Mouse (Mus musculus): Measurements from ENCODE around the gene Mrps34.
A peak's percentile ranks its signal among the peaks of the same experiment; 100 is the strongest.
"Not testable (repeated sequence)": the region's sequence is repeated elsewhere in the genome, so short reads cannot be mapped to it uniquely, and the experiment has no call there.

The Mrps34 gene

DNA sequence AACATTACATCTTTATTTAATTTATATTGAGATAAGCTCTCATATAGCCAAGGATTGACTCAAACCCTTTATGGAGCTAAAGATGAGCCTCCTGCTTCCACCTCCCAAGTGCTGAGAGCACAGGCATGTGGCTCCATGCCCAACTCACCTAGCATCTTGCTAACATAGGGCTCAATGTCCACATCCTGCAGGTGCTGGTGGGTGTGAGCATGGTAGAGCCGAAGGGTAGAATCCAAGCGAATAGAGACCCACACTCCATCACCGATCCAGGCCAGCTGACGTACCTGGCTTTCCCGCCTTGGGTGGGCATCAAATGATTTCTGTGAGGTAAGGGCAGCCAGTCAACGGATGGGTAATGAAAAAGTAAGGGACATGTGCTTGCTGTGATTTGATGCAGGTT is 5.1 kb downstream of the Mrps34 start:
- DNase-seq, result no peak

DNA sequence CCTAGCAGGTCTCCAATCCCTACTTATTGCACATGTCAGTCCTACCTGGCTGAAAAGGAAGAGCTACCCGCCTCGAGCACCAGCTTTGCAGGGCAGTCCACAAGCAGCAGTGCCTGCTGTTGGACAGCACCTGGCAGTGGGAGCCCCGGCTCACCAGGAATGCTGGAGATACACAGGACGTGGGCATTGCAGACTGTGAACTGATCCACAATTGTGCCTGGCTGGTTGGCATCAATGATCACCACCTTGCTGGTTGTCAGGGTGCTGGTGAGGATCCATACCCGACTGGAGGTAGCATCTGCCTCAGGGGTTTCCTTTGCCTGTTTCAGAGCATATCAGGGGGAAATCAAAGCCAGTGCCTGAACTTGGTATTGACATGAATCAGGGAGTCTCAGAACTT is 7.2 kb downstream of the Mrps34 start:
- no peak for DNase-seq

DNA sequence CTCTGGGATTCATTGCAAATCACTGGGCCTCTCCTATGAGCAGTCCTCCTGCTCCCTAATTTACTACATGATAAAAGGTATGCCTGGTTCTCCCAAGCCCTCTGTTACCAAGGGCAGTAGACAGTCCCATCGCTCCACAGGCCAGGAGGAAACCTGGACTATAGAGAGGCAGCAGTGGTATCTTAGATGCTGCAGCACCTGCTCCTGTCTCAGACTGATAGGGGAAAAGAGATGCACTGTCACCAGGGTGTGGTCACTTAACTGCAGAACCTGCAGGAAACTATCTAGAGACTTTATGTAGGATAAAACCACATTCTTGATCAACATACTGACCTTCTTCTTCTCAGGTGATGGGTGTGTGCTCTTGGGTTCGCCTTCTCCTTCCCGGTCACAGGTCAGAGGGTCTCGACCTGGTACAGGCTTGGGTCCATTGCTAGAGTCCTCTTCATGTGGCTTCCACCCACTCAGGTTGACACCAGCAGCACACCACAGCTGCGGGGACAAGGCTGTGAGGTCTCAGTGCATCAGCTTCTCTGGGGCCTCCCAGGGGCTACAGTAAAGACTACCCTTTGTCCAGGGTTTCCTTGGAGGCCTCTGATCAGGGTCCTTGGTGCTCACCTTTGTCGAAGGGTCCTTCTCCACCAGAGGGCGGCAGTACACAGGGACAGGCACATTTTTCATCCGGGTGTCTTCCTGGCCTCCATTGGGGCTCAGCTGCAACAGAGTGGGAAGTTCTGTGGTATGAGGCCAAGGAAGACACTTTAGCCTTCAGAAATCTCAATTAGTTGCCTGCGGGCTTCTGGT is 8.0 kb downstream of the Mrps34 start:
- DNase-seq, result peak in 1 of 2 experiments; percentile 45

DNA sequence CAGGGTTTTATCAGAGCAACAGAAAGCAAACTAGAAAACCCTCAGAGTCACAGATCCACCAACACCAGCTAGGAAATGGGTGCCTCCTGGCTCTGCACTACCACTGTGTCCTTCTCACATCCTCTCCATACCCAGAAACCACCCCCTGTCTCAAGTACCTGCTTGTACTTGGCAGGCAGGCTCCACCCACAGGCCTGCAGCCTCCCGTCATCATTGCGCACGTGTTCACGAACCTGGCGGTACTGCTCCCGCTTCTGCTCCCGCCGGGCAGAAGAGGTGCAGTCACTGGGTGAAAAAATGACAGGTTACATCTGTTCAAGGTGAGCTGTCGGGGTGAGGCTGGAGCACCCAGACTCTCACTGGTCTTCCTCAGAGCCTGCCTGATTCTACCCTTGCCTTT is 8.9 kb downstream of the Mrps34 start:
- DNase-seq, result no peak

DNA sequence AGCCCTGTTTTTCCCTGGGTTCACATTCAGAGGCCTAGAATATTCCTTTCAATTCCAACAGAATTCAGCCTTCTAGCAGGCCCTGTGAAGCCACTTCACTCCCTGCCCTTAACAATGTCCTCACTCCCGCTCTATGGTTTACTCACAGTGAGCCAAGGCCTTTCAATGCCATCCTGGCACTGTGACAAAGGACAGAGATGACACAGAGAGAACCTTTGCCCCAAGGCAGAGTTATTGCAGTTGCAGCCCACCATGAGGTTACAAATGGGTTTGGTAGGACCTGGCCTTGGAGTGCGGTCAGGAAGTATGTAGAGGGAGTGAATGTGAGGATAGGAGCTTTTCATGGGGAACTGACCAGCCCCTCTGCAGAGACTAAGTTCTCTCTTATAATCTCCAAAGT is 12.7 kb downstream of the Mrps34 start:
- DNase-seq, result no peak

DNA sequence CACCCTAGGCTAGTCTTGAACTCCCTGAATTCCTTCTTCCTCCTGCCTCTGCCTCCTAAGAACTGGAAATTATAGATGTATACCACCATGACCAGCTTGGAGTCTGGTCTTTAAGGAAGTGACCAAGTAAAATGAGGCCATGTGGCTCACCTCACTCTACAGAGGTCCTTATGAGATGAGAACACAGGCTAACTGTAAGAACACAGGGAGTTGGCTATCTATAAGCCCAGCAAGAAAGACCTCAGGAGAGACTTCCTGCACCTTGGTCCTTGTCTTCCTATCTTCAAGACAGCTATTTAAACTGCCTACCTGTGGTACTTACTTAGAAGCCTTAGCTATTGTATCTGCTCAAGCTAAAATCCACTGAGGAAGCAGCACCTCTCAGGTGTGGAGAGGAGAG is 19.1 kb downstream of the Mrps34 start:
- DNase-seq, result no peak

DNA sequence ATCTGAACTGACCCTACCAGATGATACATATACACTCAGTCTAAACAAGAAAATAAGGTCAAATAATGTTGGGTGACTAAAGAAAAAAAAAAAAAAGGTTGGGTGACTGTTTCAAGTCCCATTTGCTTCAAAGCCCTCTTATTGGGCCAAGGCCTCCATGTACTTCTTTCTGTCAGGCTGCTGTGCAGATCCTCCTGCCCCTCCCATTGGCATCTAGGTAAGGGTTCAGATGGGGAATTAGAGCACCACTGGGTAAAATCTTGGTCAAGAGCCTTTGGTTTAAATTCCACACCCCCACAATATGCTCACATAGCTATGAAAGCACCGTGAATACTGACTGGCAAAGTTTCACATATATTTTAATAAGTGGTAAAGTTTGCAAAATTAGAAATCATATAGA is 28.3 kb downstream of the Mrps34 start:
- no peak for DNase-seq

DNA sequence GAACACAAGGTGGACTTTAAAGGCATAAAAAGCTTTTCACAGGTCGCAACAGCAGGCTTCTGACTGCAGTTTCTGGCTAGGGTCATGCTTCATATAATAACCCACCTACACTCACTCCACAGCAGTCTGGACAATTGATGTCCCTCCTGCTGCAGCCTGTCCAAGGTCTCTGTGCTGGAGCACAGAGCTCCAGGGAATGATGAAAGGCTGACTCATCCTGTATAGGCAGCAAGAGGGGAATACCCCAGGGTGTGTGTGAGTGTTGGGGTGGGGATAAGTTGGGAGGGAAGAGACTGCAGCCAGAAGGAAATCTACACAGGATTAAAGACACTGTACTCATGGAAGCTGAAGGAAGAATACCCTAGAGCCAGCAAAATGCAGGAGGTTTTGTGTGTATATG is 34.6 kb downstream of the Mrps34 start:
- no peak for DNase-seq

DNA sequence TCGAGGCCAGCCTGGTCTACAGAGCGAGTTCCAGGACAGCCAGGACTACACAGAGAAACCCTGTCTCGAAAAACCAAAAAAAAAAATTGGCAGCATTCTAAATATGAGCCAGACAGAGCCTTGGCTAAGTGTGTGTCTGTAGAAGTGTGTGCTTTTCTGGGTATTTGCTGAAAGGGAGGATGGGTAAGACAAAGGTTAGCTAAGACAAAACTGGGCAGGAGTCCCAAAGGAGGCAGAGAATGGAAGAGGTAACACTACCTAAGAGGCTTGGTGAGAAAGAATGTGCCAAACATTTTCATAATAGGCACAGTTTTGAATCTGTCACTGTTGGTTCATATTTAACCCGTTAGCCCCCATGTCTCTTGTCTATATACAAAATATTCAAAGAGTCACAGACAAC is 37.5 kb downstream of the Mrps34 start:
- DNase-seq, result no peak

DNA sequence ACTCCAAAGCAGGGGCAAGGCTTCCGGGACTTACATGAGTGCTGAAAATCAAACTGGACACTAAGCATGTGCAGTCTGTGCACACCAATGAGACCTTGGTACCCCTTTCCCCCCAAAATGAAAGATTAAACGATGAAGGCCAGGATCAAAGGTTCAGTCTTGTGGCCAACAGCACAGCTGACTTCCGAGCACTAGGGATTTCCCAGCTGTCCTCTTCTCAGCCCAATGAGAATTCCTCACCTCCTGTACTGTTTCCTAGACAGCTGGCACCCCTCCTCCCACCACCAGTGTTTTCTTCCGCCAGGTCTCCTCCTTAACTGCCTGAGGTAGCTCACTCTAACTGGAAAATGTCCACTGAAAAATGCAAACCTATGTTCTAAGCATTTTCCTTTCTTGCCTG is 38.2 kb downstream of the Mrps34 start:
- DNase-seq, result no peak

DNA sequence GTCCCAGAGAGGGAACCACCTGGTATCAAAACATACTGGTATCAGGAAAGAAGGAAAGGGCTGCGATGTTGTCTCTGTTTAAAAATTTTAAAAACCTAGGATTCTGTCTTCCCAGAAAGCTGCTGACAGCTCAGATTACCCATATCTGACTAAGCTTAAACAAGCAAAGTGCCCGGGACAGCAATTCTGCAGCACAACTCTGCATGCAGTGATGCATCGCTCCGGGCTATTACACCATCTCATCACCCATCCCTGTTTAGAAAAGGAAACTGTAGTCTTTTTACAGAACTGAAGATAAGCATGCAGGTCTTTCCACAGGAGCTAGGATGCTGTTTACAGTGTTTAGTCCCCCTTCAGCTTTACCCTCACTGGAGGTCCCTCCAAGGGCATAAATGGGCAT is 40.0 kb downstream of the Mrps34 start:
- DNase-seq, result no peak

DNA sequence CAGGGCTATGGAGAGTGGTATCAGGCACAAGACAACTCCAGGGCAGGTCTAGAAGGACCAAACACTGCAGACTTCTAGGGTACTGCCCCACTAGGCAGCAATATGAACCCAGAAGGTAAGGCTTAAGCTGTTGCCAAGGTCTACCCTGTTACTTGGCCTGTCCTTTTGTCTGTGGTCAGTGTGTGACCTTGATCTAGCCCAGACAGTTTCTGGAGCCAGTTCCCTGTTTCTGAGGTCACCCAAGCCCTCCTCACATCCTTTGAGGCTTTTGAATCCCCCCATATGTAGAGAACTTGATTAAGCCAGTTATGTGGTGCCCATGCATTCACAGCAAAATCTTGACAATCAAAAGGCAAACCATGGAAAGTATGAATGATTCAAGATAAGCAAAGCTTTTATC is 40.8 kb downstream of the Mrps34 start:
- no peak for DNase-seq

DNA sequence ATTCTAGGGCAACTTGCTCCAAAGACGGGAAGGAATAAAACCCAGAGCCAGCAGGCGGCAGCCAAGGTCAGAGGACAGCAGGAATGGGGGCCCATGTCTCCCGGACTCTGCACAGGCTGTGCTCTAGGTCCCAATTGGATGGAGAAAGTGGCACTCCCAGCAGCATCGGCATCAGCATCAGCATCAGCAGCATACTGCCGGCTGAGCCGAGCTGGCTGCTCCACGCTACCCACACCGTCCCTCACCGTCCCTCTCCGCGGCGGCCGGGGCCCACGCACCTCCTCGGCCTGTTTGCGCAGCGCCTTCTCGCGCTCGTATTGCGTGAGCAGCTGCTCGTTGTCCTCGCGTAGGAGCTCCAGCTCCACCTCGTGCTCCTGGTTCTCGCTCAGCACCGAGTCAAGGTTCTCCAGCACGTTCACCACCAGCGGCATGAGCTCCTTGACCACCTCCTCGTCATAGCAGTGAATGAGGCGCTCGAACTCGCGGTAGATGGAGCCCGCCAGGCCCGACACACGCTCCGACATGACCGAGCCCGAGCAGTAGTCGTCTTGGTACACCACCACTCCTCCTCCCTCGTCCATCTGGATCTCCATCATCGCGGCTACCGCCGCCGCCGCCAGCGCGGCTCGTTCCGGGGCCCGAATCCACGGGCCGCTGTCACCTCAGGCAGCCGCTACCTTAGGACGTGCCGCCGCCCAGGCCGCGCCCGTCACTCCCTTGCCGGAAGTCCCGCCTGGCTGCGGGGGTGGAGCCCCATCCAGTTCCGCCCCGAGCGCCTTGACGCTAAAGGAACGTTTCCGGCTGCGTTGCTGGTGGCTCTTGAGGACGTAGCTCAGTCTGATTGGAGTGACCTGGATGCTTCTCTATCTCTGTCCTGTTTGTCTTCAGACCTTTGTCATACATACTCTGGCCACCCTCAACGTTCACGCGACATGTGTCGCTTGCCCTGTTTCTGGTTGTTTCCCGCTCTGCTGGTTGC is 41.6 kb downstream of the Mrps34 start, which contains the start of gene Mapk8ip3:
Mapk8ip3 (minus strand) TSS at position 719 of the 979 bp plus-strand sequence.
- peak; percentile 96 to 97 for DNase-seq

DNA sequence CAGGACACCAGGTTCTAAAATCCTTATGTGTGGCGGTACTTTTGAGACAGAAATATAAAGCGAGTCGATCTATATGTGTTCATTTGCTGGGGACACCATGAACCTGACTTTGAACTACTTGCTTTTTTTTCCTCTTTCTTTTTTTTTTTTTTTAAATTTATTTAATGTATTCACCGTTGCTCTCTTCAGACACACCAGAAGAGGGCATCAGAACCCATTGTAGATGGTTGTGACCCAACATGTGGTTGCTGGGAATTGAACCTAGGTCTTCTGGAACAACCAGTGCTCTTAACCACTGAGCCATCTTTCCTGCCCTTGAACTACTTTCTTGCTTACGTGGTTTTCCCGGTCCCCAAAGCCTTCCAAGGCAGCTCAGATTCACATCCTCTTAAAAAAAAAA is 42.4 kb downstream of the Mrps34 start:
- no peak for DNase-seq

DNA sequence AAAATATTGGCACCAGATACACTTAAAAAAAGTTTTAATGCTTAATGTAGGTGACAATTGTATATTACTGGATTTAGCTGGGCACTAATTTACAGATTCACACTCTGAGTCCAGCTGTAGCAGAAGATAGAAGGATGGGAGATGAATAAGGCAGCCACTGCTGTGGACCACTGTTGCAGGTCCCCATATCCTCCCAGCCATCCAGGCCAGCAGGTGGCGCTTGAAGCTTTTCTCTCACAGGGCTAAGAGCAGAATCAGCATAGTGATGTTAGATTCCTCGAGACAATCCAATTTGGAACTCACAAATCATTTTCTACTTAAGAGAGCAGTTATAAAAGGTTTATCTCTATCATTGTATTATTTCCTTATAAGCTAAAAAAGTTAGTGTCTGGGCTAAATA is 47.5 kb downstream of the Mrps34 start:
- DNase-seq, result peak; percentile 40 to 59

DNA sequence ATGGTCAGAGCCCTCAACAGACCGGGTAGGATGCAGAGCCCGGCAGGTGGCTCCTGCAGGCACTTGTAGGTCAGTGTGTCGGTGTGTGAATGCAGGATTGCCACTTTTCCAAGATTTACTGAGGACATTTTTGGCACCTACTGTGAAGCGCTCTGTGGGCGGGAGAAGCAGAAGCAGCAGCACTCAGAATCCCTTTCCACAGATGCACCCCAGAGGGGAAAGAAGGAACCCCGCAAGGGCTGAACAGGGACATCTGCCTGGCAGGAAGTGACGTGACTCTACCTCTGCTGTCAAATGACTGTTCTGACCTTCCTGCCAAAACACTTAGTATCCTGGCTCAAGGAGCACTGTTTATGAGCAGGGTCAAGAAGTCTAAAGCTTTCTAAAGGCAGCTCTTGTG is 48.1 kb downstream of the Mrps34 start:
- no peak for DNase-seq

DNA sequence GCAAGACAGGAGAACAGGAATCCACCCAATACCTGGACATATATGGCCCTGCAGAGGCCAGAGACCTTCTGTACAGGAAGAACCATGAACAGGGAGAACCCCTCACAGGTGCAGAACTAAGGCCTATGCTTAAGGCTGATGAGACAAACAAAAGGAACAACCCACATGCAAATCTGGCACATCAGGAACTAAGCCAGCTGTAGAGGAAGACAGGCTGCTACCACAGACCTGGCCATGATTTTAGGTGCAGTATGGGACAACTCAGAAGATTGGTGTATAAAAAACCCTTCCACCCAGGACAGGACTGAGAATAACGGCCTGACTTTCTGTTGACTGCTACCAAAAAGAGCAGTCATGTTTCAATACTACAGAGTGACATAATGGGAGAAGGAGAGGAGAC is 48.7 kb downstream of the Mrps34 start:
- DNase-seq, result not testable (repeated sequence)

Data from lung, postnatal 4 days (tissue).